Mouse (Mus musculus): ENCODE results near the gene Aprt. TPM values are rescaled to one million over a fixed set of nuclear protein-coding genes. Genes with fewer than 3 reads are reported as not detected.

The Aprt gene
- total and polyA plus RNA-seq, 3 experiments, result 239 to 287 TPM; not detected in 1

GRCm38 (mm10) chr8:122568881-122569309, 7.8 kb downstream of the Aprt start:
- Histone ChIP-seq H3K4me3 (ENCODE audit: control insufficient read depth in 1 of 2, insufficient read depth in 1 of 2, low read depth in 2 of 2, low read length in 2 of 2) (peak overlapping the region; percentile 62 to 90), H3K9ac (ENCODE audit: control insufficient read depth, low read depth, low read length, poor library complexity, severe bottlenecking) (peak overlapping the region; percentile 99), H3K4me1 (ENCODE audit: control insufficient read depth in 1 of 2, insufficient read depth in 2 of 2, low read length in 2 of 2) (peaks cover 0 to 15% of the 10 kb centered on the region in 2 experiments; a peak in 2 of 4 replicates), H3K36me3 (ENCODE audit: control insufficient read depth in 1 of 2, insufficient read depth in 2 of 2, low read length in 2 of 2) (peaks cover 0 to 8% of the 10 kb centered on the region in 2 experiments; a peak in 2 of 4 replicates), H3K27me3 (ENCODE audit: control insufficient read depth in 1 of 2, insufficient read depth in 2 of 2, low read length in 2 of 2) (no peaks in the 10 kb centered on the region), H3K79me2 (ENCODE audit: control insufficient read depth, insufficient read depth, low read length, poor library complexity) (peaks cover 23% of the 10 kb centered on the region), H3K27ac (ENCODE audit: control insufficient read depth, low read depth, low read length) (peak overlapping the region; percentile 88; the same call in 1 of the 2 replicates), H3K9me3 (replicated peaks; ENCODE audit: insufficient read depth, low read length) (no peaks in the 10 kb centered on the region)
- peak; percentile 42 for DNase-seq (ENCODE audit: low read depth, low spot score)
- TF ChIP-seq MAZ (IDR thresholded peaks at IDR 0.05; ENCODE audit: low read depth, low read length), result no peak
- TF ChIP-seq CTCF (IDR thresholded peaks at IDR 0.05 in 2 of 3, conservative IDR thresholded peaks at IDR 0.05 in 1 of 3; ENCODE audit: control insufficient read depth in 1 of 3, insufficient read depth in 1 of 3, low read depth in 2 of 3, low read length in 3 of 3, poor library complexity in 1 of 3, severe bottlenecking in 1 of 3), result peak in 2 of 3 experiments; percentile 9 to 23; a peak in 3 of 6 replicates

DNA sequence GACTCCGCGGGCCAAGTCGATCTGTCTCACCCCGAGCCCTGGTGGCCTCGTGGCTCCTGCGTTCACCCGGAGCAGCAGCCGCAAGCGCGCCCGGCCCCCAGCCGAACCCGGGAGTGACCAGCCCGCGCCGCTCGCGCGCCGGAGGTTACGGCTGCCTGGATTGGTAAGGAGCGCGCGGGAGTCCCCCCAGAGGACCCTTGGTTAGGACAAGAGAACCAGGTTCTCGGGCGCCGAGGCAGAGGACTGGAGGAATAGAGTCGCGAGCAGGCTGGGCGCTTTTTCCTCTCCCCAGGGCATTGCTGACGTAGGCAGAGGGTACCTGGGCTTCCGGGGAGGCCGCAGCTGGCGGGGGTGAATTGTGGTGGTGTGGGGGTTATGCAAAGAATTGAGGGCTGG, 8.6 kb downstream of the Aprt start:
- H3K36me3 ChIP-seq (ENCODE audit: control insufficient read depth in 1 of 2, insufficient read depth in 2 of 2, low read length in 2 of 2), result peaks cover 0 to 7% of the 10 kb centered on the region in 2 experiments; a peak in 2 of 4 replicates
- no peaks in the 10 kb centered on the region for H3K27me3 ChIP-seq (ENCODE audit: control insufficient read depth in 1 of 2, insufficient read depth in 2 of 2, low read length in 2 of 2)
- peaks cover 23% of the 10 kb centered on the region for H3K79me2 ChIP-seq (ENCODE audit: control insufficient read depth, insufficient read depth, low read length, poor library complexity)
- TF ChIP-seq POLR2AphosphoS5 (IDR thresholded peaks at IDR 0.05; ENCODE audit: borderline replicate concordance, low read depth, low read length), result no peak
- TF ChIP-seq POLR2A (IDR thresholded peaks at IDR 0.05; ENCODE audit: control insufficient read depth in 1 of 2, insufficient read depth in 1 of 2, low read depth in 1 of 2, low read length in 2 of 2, poor library complexity in 1 of 2), result peak in 1 of 2 experiments; percentile 33; a peak in 1 of 4 replicates
- no peak for TF ChIP-seq ETS1 (IDR thresholded peaks at IDR 0.05; ENCODE audit: low read depth, low read length)
- TF ChIP-seq ZNF384 (IDR thresholded peaks at IDR 0.05; ENCODE audit: low read depth, low read length), result no peak
- H3K4me1 ChIP-seq (ENCODE audit: control insufficient read depth in 1 of 2, insufficient read depth in 2 of 2, low read length in 2 of 2), result peaks cover 0 to 15% of the 10 kb centered on the region in 2 experiments; a peak in 2 of 4 replicates
- H3K9me3 ChIP-seq (replicated peaks; ENCODE audit: insufficient read depth, low read length), result no peaks in the 10 kb centered on the region
- H3K9ac ChIP-seq (ENCODE audit: control insufficient read depth, low read depth, low read length, poor library complexity, severe bottlenecking), result peak overlapping the region; percentile 99
- peak overlapping the region; percentile 62 to 90 for H3K4me3 ChIP-seq (ENCODE audit: control insufficient read depth in 1 of 2, insufficient read depth in 1 of 2, low read depth in 2 of 2, low read length in 2 of 2)
- peak overlapping the region; percentile 88 for H3K27ac ChIP-seq (ENCODE audit: control insufficient read depth, low read depth, low read length)
- peak; percentile 37 for DNase-seq (ENCODE audit: low read depth, low spot score)

DNA sequence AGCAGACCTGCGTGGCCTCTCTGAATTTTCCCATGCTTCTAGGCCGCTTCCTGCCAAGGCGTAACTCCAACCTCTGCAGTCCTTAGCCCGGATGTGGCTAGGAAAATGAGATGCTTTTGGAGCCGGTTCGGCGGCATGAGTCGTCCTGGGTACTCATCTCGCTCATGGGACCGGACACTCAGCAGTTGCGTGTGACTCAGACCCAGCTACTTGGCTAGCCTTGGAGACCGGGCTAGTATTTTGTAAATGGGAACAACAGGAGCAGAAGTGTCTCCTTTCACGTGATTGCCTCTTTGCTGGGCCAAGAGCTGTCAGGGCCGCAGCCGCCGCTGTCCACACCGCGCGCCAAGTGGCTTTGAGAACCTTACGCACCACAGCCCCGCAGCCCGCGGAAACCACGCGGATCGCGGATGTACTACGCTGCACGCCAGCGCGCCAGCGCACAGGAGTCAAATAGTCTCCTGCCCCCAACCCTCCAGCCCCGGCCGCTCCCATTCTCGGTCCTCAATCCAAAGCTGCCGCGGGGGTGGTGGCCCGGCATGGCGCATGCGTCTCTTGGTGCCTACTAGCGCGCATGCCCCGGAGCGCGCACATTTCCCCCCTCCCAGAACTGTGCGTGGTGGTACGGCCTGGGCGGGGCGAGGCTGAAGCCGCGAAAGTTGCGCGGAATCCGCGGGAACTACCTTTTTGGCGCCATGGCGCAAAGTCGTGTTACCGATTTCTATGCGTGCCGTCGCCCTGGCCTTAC, 9.2 kb downstream of the Aprt start, which contains the start of gene Cdt1:
Gene Cdt1 (plus strand): TSS at position 655 of the 748 bp plus-strand sequence.
- Histone ChIP-seq H3K36me3 (ENCODE audit: control insufficient read depth in 1 of 2, insufficient read depth in 2 of 2, low read length in 2 of 2) (peaks cover 0 to 7% of the 10 kb centered on the region in 2 experiments; a peak in 2 of 4 replicates), H3K9ac (ENCODE audit: control insufficient read depth, low read depth, low read length, poor library complexity, severe bottlenecking) (peak within 1 kb of the TSS; percentile 99), H3K27me3 (ENCODE audit: control insufficient read depth in 1 of 2, insufficient read depth in 2 of 2, low read length in 2 of 2) (no peaks in the 10 kb centered on the region), H3K4me1 (ENCODE audit: control insufficient read depth in 1 of 2, insufficient read depth in 2 of 2, low read length in 2 of 2) (peaks cover 0 to 15% of the 10 kb centered on the region in 2 experiments; a peak in 2 of 4 replicates), H3K9me3 (replicated peaks; ENCODE audit: insufficient read depth, low read length) (no peaks in the 10 kb centered on the region), H3K4me3 (ENCODE audit: control insufficient read depth in 1 of 2, insufficient read depth in 1 of 2, low read depth in 2 of 2, low read length in 2 of 2) (peak within 1 kb of the TSS; percentile 67 to 90), H3K27ac (ENCODE audit: control insufficient read depth, low read depth, low read length) (peak within 1 kb of the TSS; percentile 88), H3K79me2 (ENCODE audit: control insufficient read depth, insufficient read depth, low read length, poor library complexity) (peaks cover 23% of the 10 kb centered on the region)
- peak; percentile 93 for DNase-seq (ENCODE audit: low read depth, low spot score)
- no peak for TF ChIP-seq JUND (IDR thresholded peaks at IDR 0.05; ENCODE audit: low read depth, low read length)
- peak; percentile 46 for TF ChIP-seq MXI1 (IDR thresholded peaks at IDR 0.05; ENCODE audit: low read depth, low read length)
- TF ChIP-seq GATA1 (IDR thresholded peaks at IDR 0.05; ENCODE audit: low read depth, low read length), result no peak
- TF ChIP-seq GABPA (IDR thresholded peaks at IDR 0.05; ENCODE audit: low read depth, low read length), result no peak
- TF ChIP-seq NELFE (IDR thresholded peaks at IDR 0.05; ENCODE audit: low read depth, low read length), result peak; percentile 65
- peak; percentile 77 for TF ChIP-seq HCFC1 (IDR thresholded peaks at IDR 0.05; ENCODE audit: low read depth, low read length)
- no peak for TF ChIP-seq USF2 (IDR thresholded peaks at IDR 0.05; ENCODE audit: borderline replicate concordance in 1 of 2, insufficient read depth in 1 of 2, low read depth in 1 of 2, low read length in 2 of 2)
- no peak for TF ChIP-seq MAZ (IDR thresholded peaks at IDR 0.05; ENCODE audit: low read depth, low read length)
- 0 out of 2 replicates have a peak, but pooled peaks have one; percentile 24 for TF ChIP-seq USF1 (IDR thresholded peaks at IDR 0.05; ENCODE audit: low read depth, low read length)
- no peak for TF ChIP-seq MAFK (IDR thresholded peaks at IDR 0.05; ENCODE audit: borderline replicate concordance, low read depth, low read length)
- peak; percentile 44; the same call in 1 of the 2 replicates for TF ChIP-seq POLR2AphosphoS2 (IDR thresholded peaks at IDR 0.05; ENCODE audit: low read length)
- no peak for TF ChIP-seq SMC3 (IDR thresholded peaks at IDR 0.05; ENCODE audit: low read depth, low read length)
- peak; percentile 21; the same call in 1 of the 2 replicates for TF ChIP-seq TCF12 (IDR thresholded peaks at IDR 0.05; ENCODE audit: low read depth, low read length)
- no peak for TF ChIP-seq ZC3H11A (IDR thresholded peaks at IDR 0.05; ENCODE audit: low read depth, low read length)
- TF ChIP-seq ZMIZ1 (IDR thresholded peaks at IDR 0.05; ENCODE audit: low read depth, low read length), result no peak
- peak; percentile 66 to 89; a peak in 3 of 4 replicates for TF ChIP-seq POLR2A (IDR thresholded peaks at IDR 0.05; ENCODE audit: control insufficient read depth in 1 of 2, insufficient read depth in 1 of 2, low read depth in 1 of 2, low read length in 2 of 2, poor library complexity in 1 of 2)
- no peak for TF ChIP-seq MYB (IDR thresholded peaks at IDR 0.05; ENCODE audit: low read depth, low read length)
- no peak for TF ChIP-seq CTCF (IDR thresholded peaks at IDR 0.05 in 2 of 3, conservative IDR thresholded peaks at IDR 0.05 in 1 of 3; ENCODE audit: control insufficient read depth in 1 of 3, insufficient read depth in 1 of 3, low read depth in 2 of 3, low read length in 3 of 3, poor library complexity in 1 of 3, severe bottlenecking in 1 of 3)
- peak; percentile 34 for TF ChIP-seq MYC (IDR thresholded peaks at IDR 0.05; ENCODE audit: low read depth, low read length)

All from MEL (cell line).